Mouse (Mus musculus) gastrocnemius, adult 8-10 months (tissue): ENCODE results near the gene Gng12. TPM values are rescaled to one million over a fixed set of nuclear protein-coding genes. Genes with fewer than 3 reads are reported as not detected.

Source experiments
- DNase-seq, 2 experiments: peaks; one replicate each; pipeline ENCODE4 v3.0.0; 2022; ENCODE audit warnings: low spot score in 2 of 2
- total RNA-seq, 4 experiments: library from RNA; stranded (reverse); gene quantifications; 2 replicates each; pipeline ENCODE4 v1.2.4; 2022

Gng12 gene
- total RNA-seq, 4 experiments from 2014 or later = 24.1 to 33.9 (median 29.3) TPM

DNA sequence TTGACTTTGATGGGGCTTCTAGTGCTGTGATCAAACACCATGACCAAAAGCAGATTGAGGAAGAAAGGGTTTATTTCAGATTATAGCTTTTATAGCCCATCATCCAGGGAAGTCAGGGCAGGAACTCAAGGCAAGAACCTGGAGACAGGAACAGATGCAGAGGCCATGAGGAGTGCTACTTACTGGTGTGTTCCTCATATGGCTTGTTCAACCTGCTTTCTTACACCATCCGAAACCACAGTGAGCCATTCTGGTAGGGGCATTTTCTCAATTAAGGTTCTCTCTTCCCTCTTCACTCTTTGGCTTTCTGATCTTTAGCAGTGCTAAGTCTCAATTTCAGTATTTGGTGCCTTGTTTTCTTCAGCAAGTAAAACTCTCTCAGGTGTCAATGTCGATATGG lies 19.4 kb downstream of the Gng12 start:
- no peak for DNase-seq

DNA sequence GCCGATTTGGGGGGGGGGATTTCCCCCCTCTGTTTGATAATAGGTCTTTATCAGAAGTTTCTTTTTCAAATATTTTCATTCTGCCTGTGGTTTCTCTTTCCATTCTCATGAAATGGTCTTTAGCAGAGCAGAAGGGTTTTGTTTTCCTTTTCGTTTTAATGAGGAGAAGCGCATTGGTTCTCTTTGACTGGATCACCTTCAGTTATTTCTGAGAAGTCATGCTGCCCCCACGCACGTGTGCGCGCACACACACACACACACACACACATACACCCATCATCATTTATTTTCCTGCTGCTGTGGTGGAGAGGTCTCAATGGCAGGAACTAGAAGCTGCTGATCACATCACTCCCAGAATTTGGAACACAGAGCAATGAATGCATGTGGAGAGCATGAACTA lies 20.8 kb downstream of the Gng12 start:
- DNase-seq = no peak

- DNase-seq = no peak
Observed at GRCm38 (mm10) chr6:66920786-66921185, 24.6 kb downstream of the Gng12 start.

DNA sequence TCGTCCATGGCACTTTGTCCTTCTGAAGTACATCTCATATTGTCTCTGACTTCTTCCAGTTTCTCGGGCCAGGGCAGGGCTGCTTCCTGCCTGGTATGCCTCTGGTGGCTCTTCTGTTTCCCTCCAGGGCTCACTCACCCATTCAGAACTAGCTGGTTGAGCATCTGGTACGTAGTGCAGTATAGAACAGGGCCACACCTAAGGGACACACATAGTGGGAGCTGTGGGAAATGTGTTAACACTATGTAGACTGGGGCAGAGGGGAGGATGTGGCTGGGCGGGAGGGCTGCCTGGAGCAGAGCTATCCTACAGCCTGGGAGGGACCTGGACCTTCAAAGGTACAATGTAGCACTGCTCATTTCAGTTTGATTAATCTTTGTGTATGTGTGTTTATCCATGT lies 25.6 kb downstream of the Gng12 start:
- DNase-seq = no peak

DNA sequence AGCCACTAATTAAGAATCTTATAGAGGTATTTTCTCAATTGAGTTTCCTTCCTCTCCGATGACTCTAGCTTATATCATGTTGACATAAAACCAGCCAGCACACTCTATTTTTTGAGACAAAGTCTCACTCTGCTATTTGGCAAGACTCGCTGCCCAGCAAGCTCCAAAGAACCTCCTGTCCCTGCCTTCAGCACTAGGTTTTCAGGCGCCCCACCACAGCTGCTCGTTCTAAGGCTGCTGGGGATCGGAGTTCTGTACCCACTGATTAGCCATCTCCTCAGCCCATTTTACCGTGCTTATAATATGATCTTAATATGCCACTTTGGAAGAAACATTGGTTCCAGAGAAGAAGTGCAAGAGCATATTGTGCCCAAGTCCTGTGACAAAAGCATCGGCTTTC lies 26.3 kb downstream of the Gng12 start:
- no peak for DNase-seq

DNA sequence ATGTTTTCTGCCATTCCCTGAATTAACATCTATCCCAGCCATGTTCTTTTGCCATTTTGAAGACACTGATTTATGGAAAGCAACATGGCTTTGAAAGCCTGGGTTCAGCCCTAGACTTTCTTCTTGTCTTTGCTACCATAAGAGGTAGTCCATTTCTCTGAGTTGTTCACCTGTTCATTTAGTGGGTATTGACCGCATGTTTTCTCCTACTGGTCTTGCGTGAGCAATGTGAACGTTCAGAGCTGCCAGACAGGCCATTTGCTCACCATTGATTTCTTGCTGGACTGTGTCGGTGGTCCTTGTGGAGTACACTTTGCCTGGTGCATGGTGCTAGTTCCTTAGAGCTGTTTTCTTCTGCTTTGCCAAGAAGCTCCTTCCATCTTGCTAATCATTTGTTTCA lies 27.7 kb downstream of the Gng12 start:
- DNase-seq = no peak

DNA sequence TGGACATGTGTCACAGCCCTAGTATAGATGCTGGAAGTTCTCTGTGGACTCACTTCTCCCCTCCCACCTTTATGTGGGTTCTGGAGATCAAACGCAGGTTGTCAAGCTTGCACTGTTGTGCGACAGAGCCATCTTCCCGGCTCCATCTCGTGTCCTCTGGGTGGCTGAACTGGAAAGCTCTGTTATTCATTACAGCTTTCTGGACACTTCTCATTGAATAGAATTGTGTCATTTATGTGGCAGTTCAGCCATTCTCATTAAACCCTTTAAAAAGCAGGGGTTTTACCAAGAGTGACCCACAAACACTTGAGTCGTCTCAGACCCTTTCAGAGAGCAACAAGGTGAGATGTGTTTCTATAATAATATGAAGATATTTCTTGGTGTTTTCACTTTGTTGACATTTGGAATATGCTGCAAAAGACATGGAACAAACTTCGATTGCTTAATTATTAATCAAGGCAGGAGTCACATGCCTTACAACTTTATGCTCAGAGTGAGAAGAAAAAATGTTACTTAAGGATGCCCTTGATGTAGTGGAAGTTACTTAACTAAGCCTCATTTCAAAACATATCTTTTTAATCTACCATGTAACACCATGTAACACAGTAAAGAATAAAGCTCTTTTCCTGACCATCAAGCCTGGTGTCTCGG lies 28.2 kb downstream of the Gng12 start:
- DNase-seq = no peak

- DNase-seq = no peak
Observed at GRCm38 (mm10) chr6:66926269-66926668, 30.1 kb downstream of the Gng12 start.

DNA sequence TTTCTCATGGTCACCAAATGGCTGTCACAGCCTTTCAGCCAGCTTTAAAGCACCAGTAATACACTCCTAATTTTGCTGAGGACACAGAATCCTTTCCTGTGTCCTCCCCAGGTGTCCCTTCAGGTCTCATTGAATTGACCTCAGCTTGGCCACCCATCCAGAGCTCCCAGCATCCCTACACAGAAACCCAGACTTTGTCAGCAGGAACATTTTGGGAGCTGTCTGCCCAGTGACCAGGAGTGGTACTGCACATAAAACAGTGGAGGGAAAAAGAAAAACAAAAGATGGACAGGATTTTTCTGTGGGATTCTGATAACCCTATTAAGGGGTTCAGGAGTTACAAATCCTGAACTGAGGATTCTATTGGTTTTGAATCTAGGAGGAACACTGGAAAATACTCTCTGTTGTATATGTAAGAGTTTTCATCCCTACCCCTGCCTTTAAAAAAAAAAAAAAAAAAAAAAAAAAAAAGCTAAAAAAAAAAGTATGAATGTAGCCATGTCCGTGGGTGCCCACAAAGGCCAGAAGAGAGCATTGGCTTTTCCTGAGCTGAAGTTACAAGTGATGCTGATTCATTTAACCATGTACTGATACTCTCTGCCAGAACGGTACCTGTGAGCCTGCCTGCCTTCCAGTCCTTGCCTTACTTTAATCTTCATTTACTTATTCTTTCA lies 32.9 kb downstream of the Gng12 start:
- no peak for DNase-seq

- DNase-seq = no peak
Observed at GRCm38 (mm10) chr6:66929694-66930093, 33.5 kb downstream of the Gng12 start.

DNA sequence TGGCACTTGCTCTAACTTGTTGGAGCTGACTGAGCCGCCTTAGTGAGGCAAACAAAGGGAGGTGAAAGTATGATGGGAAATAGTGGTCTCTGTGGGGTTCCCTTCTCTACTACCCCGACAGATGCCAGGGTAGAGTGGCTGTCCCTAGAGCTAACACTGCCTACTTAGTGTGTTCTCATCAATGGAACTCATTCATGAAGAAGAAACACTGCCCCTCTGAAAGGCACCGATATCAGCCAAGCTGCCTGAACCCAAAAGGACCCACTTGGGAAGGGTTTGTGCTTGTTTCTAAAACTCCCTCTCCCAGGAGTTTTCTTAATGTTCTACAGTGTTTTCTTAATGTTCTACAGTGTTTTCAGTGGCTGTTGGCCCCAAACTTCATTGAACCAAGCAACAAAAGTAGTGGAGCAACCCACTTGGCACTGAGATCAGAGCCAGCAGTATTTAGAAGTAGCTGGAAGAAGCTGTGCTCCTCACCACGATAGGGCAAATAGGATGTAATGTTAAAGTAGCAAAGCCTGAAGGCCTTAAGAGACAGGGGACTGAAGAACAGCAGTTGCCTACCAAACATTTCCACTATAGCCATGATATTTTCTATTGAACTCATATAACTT lies 36.1 kb downstream of the Gng12 start:
- no peak for DNase-seq

DNA sequence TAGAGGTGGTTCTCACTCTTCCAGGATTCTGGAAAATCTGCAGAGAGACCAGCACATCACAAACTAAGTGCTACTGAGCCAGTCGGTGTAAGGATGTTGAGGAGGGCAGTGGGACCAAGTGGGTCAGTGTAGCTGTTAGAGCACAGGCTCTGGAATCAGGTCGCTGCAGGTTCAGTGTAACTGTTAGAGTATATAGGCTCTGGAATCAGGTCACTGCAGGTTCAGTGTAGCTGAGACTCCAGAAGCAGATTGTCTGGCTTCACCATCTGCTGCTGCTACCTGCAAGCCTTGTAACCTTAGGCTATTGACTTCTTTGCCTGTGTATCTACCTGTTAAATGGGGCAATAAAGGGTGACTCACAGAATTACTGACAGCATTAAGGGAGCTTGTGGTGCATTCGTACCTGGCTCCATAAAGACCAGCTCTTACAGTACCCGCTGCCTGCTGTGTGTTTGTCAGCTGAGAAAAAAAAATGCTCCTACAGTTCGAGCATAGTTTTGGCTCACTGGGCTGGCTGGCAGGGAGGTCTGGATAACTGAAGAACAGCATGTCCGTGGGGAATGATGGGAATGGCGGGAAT lies 44.5 kb downstream of the Gng12 start:
- no peak for DNase-seq

GRCm38 (mm10) chr6:66941792-66942191 lies 45.6 kb downstream of the Gng12 start:
- no peak for DNase-seq

DNA sequence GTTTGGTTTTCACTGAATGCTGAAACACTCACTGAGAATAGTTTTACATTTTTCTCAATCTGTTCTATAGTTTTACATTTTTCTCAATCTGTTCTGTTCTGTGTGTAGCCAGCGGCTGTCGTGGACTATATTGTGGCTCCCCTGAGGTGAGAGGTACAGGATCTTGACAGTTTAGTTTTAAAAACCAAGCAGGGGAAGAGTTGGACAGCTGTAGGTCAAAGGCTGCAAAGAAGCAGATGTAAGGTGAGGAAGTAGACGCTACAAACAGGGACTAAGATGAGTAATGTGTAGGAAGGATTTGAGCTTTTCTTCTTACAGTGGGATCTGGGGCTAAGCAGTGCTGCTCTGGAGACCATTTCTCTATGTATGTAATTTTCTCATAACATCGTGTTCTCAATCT lies 46.6 kb downstream of the Gng12 start:
- no peak for DNase-seq

GRCm38 (mm10) chr6:66943367-66944189 lies 47.4 kb downstream of the Gng12 start:
- DNase-seq = no peak

DNA sequence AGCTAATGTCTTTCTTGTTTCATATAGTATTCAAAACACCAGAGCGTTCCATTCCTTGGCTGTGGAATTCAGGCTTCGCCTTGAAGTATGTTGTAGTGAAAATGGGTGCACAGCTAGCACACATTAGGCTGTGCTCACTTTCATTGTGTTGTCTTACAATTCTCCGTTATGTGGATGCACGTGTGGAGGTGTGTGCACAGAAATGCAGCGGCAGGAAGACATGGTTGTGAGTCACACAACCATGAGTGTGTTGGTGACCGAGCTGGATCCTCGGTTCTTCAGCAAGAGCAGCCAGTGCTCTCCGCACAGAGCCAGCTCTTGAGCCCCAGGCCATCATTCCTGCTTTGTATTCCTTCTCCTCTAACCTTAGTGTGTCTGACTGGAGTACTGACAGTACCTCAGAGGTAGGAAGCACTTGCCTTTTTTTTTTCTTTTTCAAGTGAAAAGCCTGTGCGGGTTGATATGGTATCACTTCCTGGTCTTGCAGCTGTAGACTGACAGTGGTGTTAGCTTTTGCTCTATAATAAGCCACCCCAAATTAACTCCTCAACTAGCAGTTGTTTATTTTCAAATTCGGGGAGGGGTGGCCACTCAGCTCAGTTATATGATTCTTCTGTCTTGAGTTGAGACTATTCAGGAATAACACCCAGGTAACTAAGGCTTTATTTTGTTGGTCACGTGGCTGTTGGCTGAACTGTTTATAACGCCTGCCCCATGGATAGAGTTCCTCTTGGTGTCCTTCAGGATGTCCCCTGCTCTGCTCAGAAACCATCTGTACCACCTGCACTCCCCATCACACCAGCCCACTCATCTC lies 48.2 kb downstream of the Gng12 start:
- DNase-seq = no peak

DNA sequence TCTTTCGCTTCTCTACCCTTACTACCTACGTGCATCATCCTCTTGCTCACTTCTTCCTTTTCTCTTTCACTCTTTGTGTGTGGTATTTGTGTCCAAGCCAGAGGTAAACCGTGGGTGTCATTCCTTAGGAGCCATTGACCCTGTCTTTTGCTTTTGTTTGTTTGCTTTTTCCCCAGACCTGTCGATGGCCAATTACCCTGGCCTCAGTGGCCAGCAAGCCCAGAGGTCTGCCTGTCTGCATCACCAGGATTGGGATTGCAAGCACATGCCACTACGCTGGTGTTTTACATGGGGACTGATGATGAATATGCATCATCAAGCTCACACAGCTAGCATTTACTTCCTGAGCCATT lies 48.8 kb downstream of the Gng12 start:
- no peak for DNase-seq

GRCm38 (mm10) chr6:66948111-66948510 lies 51.9 kb downstream of the Gng12 start:
- DNase-seq = no peak

DNA sequence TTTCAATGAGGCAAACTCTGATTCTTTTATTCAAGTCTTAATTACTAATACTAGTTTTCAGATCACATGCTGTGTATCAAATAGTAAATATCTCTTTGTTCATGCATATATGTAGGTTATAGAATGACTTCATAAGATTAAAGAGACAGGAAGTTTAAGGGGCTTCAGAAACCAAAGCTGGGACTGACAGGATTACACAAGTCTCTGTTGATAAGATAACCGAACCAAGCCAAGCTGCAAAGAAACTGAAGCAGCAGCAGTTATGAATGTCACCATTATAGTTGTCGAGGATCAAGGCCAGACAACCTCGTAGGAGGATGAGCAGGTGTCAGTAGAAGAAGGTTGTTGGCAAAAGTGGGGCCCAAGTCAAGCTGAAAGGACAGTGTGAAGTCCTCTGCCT lies 52.7 kb downstream of the Gng12 start:
- DNase-seq = no peak

DNA sequence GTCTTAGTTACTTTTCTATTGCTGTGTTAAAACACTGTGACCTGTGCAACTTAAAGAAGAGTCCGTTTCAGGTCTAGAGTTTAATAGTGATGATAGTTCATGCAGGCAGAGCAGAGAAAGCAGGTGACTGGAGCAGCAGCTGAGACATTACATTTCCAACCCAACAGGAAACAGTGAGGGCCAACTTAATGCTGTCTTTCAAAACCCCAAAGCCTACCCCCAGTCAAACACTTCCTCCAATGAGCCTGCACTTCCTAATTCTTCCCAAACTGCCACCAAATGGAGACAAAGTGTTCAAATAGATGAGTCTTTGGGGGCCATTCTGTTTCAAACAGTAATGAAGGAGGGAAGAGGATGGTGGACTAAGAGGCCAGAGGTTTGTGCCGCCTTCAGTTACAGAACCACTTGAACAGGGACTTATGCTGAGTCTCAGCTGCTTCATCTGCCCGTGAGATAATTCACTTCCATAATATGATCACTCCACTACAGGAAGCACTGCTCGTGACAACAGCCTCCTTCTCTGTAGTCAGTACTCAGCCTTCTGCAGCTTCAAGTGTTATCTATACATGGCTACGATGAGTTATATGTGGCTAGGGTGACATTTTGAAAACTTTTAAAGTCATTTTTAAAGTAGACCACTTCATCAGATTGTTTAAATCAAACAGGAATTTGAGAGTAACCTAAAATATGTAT lies 55.7 kb downstream of the Gng12 start:
- no peak for DNase-seq
